Mouse (Mus musculus) layer of hippocampus, postnatal 25 days (tissue): ENCODE measurements around the gene Cenpf. TPM values are rescaled to one million over a fixed set of nuclear protein-coding genes. Genes with fewer than 3 reads are reported as not detected.
A peak's percentile ranks its signal among the peaks of the same experiment; 100 is the strongest.
"Not testable (repeated sequence)": the region's sequence is repeated elsewhere in the genome, so short reads cannot be mapped to it uniquely, and the experiment has no call there.

Experiments used
- DNase-seq, 2 experiments: peaks; one replicate each; pipeline ENCODE4 v3.0.0; 2022; ENCODE audit warnings: mixed read lengths in 2 of 2, low spot score in 1 of 2; ENCODE audit errors: extremely low spot score in 1 of 2
- total RNA-seq, 2 experiments: library from RNA; stranded (reverse); gene quantifications; 2 replicates each; pipeline ENCODE4 v1.2.3; 2021

Gene Cenpf
- total RNA-seq, 2 experiments from 2014 or later: 0.99 to 2.1 TPM

- DNase-seq: no peak
Observed at GRCm38 (mm10) chr1:189698416-189698815, 10.5 kb upstream of the Cenpf start.

GRCm38 (mm10) chr1:189695321-189695720 is 7.4 kb upstream of the Cenpf start:
- DNase-seq: no peak

GRCm38 (mm10) chr1:189694391-189694790 is 6.5 kb upstream of the Cenpf start:
- no peak for DNase-seq

GRCm38 (mm10) chr1:189692442-189692841 is 4.6 kb upstream of the Cenpf start:
- not testable (repeated sequence) for DNase-seq

GRCm38 (mm10) chr1:189689050-189689833 is 1.4 kb upstream of the Cenpf start:
- DNase-seq: no peak

GRCm38 (mm10) chr1:189688388-189688750 is 483 bp upstream of the Cenpf start:
- no peak for DNase-seq

GRCm38 (mm10) chr1:189686025-189686424 is 1.9 kb downstream of the Cenpf start:
- no peak for DNase-seq

- DNase-seq: no peak
Observed at GRCm38 (mm10) chr1:189684786-189685415, 3.0 kb downstream of the Cenpf start.

- DNase-seq: no peak
Observed at GRCm38 (mm10) chr1:189679555-189679954, 8.3 kb downstream of the Cenpf start.

- DNase-seq: no peak
Observed at GRCm38 (mm10) chr1:189675953-189676352, 11.9 kb downstream of the Cenpf start.

- peak in 1 of 2 experiments; percentile 67 for DNase-seq
Observed at GRCm38 (mm10) chr1:189675421-189675820, 12.5 kb downstream of the Cenpf start.

GRCm38 (mm10) chr1:189665966-189666365 is 21.9 kb downstream of the Cenpf start:
- DNase-seq: no peak

GRCm38 (mm10) chr1:189664873-189665144 is 23.1 kb downstream of the Cenpf start:
- DNase-seq: no peak

GRCm38 (mm10) chr1:189664061-189664872 is 23.6 kb downstream of the Cenpf start:
- DNase-seq: no peak

GRCm38 (mm10) chr1:189663437-189663836 is 24.4 kb downstream of the Cenpf start:
- no peak for DNase-seq

GRCm38 (mm10) chr1:189661856-189662255 is 26.0 kb downstream of the Cenpf start:
- DNase-seq: peak in 1 of 2 experiments; percentile 36

- DNase-seq: no peak
Observed at GRCm38 (mm10) chr1:189657406-189657805, 30.5 kb downstream of the Cenpf start.

- DNase-seq: no peak
Observed at GRCm38 (mm10) chr1:189653746-189654145, 34.1 kb downstream of the Cenpf start.

GRCm38 (mm10) chr1:189646597-189646996 is 41.3 kb downstream of the Cenpf start:
- DNase-seq: no peak

GRCm38 (mm10) chr1:189645371-189645770 is 42.5 kb downstream of the Cenpf start:
- no peak for DNase-seq

- no peak for DNase-seq
Observed at GRCm38 (mm10) chr1:189644700-189645345, 43.1 kb downstream of the Cenpf start.
